Mouse (Mus musculus) liver, postnatal 0 days (tissue): ENCODE measurements around the gene Sds. TPM values are rescaled to one million over a fixed set of nuclear protein-coding genes. Genes with fewer than 3 reads are reported as not detected.
"Not testable (repeated sequence)": the region's sequence is repeated elsewhere in the genome, so short reads cannot be mapped to it uniquely, and the experiment has no call there.

ENCODE experiments used
- ATAC-seq: fragments of 200-750 bp; cut with Nextera tagmentation; 2 replicates; pipeline ENCODE4 v1.8.0; 2017; ENCODE audit warnings: mild to moderate bottlenecking, moderate library complexity
- DNase-seq: peaks from one replicate; pipeline ENCODE4 v3.0.0-alpha.2; 2016
- H3K27ac ChIP-seq: fragments of 300-500 bp; sonication (generic); 2 replicates; pipeline ENCODE4 v1.5.1; 2014; ENCODE audit warnings: antibody characterized with exemption, moderate library complexity, mild to moderate bottlenecking, low read depth
- H3K27me3 ChIP-seq: fragments of 300-500 bp; sonication (generic); 2 replicates; pipeline ENCODE4 v1.6.1; 2014; ENCODE audit warnings: low read length, control low read depth, mixed read lengths; ENCODE audit not compliant: insufficient read depth
- H3K36me3 ChIP-seq: fragments of 300-500 bp; sonication (generic); replicated peaks from 2 replicates; pipeline ENCODE4 v1.6.1; 2014; ENCODE audit warnings: mild to moderate bottlenecking, control low read depth, low read length, moderate library complexity, mixed read lengths; ENCODE audit not compliant: insufficient read depth
- H3K4me1 ChIP-seq: fragments of 300-500 bp; sonication (generic); 2 replicates; pipeline ENCODE4 v1.6.1; 2014; ENCODE audit warnings: antibody characterized with exemption, mild to moderate bottlenecking, control low read depth; ENCODE audit not compliant: insufficient read depth
- H3K4me2 ChIP-seq: fragments of 300-500 bp; sonication (generic); 2 replicates; pipeline ENCODE4 v1.6.1; 2014; ENCODE audit warnings: low read depth, mild to moderate bottlenecking, low read length, moderate library complexity, mixed read lengths
- H3K4me3 ChIP-seq: fragments of 300-500 bp; sonication (generic); 2 replicates; pipeline ENCODE4 v1.5.1; 2014; ENCODE audit warnings: low read depth, low read length
- H3K9ac ChIP-seq: fragments of 300-500 bp; sonication (generic); replicated peaks from 2 replicates; pipeline ENCODE4 v1.6.1; 2014; ENCODE audit warnings: mild to moderate bottlenecking, moderate library complexity
- H3K9me3 ChIP-seq: fragments of 300-500 bp; sonication (generic); 2 replicates; pipeline ENCODE4 v1.6.1; 2016; ENCODE audit warnings: mild to moderate bottlenecking, control low read depth, low read length, mixed read lengths
- CTCF ChIP-seq: sonication (generic); IDR thresholded peaks from 2 replicates; pipeline ENCODE4 v1.5.1; 2016; ENCODE audit warnings: antibody characterized with exemption, low read depth
- EP300 ChIP-seq: IDR thresholded peaks from 2 replicates; pipeline ENCODE4 v1.6.1; 2016; ENCODE audit warnings: antibody characterized with exemption, low read depth, mild to moderate bottlenecking
- WGBS: fragments of 180-500 bp; shearing (Covaris S2); extraction: QIAGEN DNeasy Blood & Tissue Kit; methylation state at CpG from one replicate; pipeline ENCODE4 v1.1.7; 2014; ENCODE audit not compliant: insufficient replicate concordance; 5-methylcytosine and 5-hydroxymethylcytosine counted together
- polyA plus RNA-seq: library from polyadenylated mRNA; unstranded; fragments of >200 nt; fragmentation: Nextera tagmentation; extraction: Ambion mirVana; gene quantifications from 2 replicates; pipeline ENCODE4 v1.2.1, GENCODE M21; 2015

Gene Sds
- polyA plus RNA-seq, 1 experiment from 2014 or later: 32.5 TPM

GRCm38 (mm10) chr5:120497071-120497470, 20.7 kb downstream of the Sds start:
- Histone ChIP-seq H3K9ac (no peak overlapping the region), H3K27ac (no peak overlapping the region), H3K36me3 (peaks cover 15% of the 10 kb centered on the region), H3K4me1 (peaks cover 6% of the 10 kb centered on the region), H3K4me2 (no peak overlapping the region), H3K9me3 (no peaks in the 10 kb centered on the region), H3K27me3 (no peaks in the 10 kb centered on the region), H3K4me3 (no peak overlapping the region)
- DNase-seq (no peak), ATAC-seq (no peak)
- 62% methylated on average over 3 of the region's 3 CpGs for WGBS
- no peak for TF ChIP-seq EP300
- no peak for TF ChIP-seq CTCF

- H3K36me3 ChIP-seq: peaks cover 10% of the 10 kb centered on the region; the same call in 1 of the 2 replicates
- no peak for DNase-seq
- H3K9ac ChIP-seq: no peak overlapping the region
- H3K9me3 ChIP-seq: no peaks in the 10 kb centered on the region
- no peak overlapping the region for H3K4me3 ChIP-seq
- no peaks in the 10 kb centered on the region for H3K27me3 ChIP-seq
- H3K4me2 ChIP-seq: no peak overlapping the region
- peaks cover 16% of the 10 kb centered on the region for H3K4me1 ChIP-seq
- ATAC-seq: no peak
- 73% methylated on average over 4 of the region's 4 CpGs for WGBS
- H3K27ac ChIP-seq: no peak overlapping the region
- TF ChIP-seq EP300 (no peak), CTCF (no peak)
Measured at GRCm38 (mm10) chr5:120499202-120499601, 22.9 kb downstream of the Sds start.

GRCm38 (mm10) chr5:120500609-120501008, 24.3 kb downstream of the Sds start:
- not testable (repeated sequence) for ATAC-seq, H3K27ac ChIP-seq, H3K9ac ChIP-seq, H3K36me3 ChIP-seq, DNase-seq, H3K27me3 ChIP-seq, H3K9me3 ChIP-seq, H3K4me2 ChIP-seq, H3K4me3 ChIP-seq
- 81% methylated on average over 9 of the region's 9 CpGs for WGBS
- H3K4me1 ChIP-seq: peaks cover 21% of the 10 kb centered on the region
- peak; percentile 18; the same call in 1 of the 2 replicates for TF ChIP-seq CTCF

- peak overlapping the region; percentile 90 for H3K9ac ChIP-seq
- peak overlapping the region; percentile 93 for H3K4me2 ChIP-seq
- H3K36me3 ChIP-seq: peaks cover 7% of the 10 kb centered on the region; the same call in 1 of the 2 replicates
- TF ChIP-seq EP300 (no peak), CTCF (no peak)
- no peak overlapping the region for H3K27ac ChIP-seq
- no peak for DNase-seq
- ATAC-seq: no peak
- H3K4me1 ChIP-seq: peaks cover 22% of the 10 kb centered on the region
- peak overlapping the region; percentile 81 for H3K4me3 ChIP-seq
- no peaks in the 10 kb centered on the region for H3K9me3 ChIP-seq
- 64% methylated on average over 9 of the region's 9 CpGs for WGBS
- H3K27me3 ChIP-seq: no peaks in the 10 kb centered on the region
Measured at GRCm38 (mm10) chr5:120502147-120502621, 25.9 kb downstream of the Sds start.

- Histone ChIP-seq H3K4me1 (peaks cover 22% of the 10 kb centered on the region), H3K27ac (no peak overlapping the region), H3K27me3 (no peaks in the 10 kb centered on the region), H3K4me2 (peak overlapping the region; percentile 93), H3K36me3 (0 out of 2 replicates have a peak, but pooled peaks cover 3% of the 10 kb centered on the region), H3K9me3 (no peaks in the 10 kb centered on the region), H3K9ac (peak overlapping the region; percentile 90), H3K4me3 (peak overlapping the region; percentile 81)
- WGBS: 12% methylated on average over 12 of the region's 12 CpGs
- DNase-seq: no peak
- ATAC-seq: no peak; the same call in 1 of the 2 replicates
- TF ChIP-seq EP300 (no peak), CTCF (no peak)
Measured at GRCm38 (mm10) chr5:120502675-120503143, 26.4 kb downstream of the Sds start.

GRCm38 (mm10) chr5:120503144-120503795, 26.9 kb downstream of the Sds start, which contains the start of gene Plbd2:
Plbd2 (minus strand) TSS chr5:120503625.
- no peaks in the 10 kb centered on the region for H3K9me3 ChIP-seq
- WGBS: under 1% methylated on average over 43 of the region's 55 CpGs
- TF ChIP-seq CTCF: no peak

More at GRCm38 (mm10) chr5:120503144-120503795, 26.9 kb downstream of the Sds start, which contains the start of gene Plbd2:
- DNase-seq: peak; percentile 97
- peak within 1 kb of the TSS; percentile 81 for H3K4me3 ChIP-seq
- H3K4me2 ChIP-seq: peak within 1 kb of the TSS; percentile 93
- H3K36me3 ChIP-seq: 0 out of 2 replicates have a peak, but pooled peaks cover 1% of the 10 kb centered on the region
- H3K27ac ChIP-seq: 0 out of 2 replicates have a peak within 1 kb of the TSS, but pooled peaks have one; percentile 36
- H3K9ac ChIP-seq: peak within 1 kb of the TSS; percentile 90
- ATAC-seq: peak; percentile 79
- peaks cover 22% of the 10 kb centered on the region for H3K4me1 ChIP-seq
- no peaks in the 10 kb centered on the region for H3K27me3 ChIP-seq
